Mouse (Mus musculus): ENCODE results near the gene Atrnl1. TPM values are rescaled to one million over a fixed set of nuclear protein-coding genes. Genes with fewer than 3 reads are reported as not detected.

Atrnl1 gene
- 10 to 100 TPM; 43.2 to 58.2 TPM for total RNA-seq (2023)

DNA sequence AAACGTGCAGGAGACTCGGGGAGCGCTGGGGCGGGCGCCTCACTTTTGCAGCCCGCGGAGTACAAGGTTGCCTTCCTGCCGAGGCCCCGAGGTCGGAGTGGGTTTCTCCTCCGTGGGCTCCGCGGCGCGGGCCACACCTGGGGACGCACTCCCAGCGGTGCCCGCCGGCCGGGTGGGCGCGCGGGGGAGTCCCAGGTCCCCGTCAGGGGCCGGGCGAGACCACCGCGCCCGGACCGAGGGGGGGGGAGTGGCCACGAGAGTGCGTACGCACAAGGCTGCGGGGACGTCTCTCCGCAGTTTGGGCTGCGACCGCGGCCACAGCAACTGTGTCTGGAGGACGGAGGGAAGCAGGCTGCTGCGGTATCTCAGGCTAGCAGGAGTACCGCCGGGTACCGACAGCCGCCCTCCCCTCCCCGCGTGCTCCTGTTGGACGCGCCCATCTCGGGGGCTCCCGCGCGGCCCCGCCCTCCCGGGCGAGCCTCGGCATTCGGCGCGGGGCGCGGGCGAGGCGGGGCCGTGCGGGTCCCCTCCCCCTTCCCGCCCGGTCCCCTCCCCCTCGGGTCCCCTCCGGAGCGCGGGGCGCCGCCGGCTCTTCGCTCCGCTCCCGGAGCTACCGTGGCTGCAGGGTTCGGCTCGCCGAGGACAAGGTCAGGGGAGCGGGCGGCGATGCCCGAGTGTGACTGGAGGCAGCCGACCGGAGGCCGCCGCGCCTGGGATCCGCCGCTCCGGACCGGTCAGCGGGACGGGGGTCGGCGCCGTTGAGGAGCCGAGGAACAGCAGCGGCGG is at the start of gene Atrnl1:
Gene Atrnl1, plus strand, starts transcription at position 559 of the 786 bp plus-strand sequence.

Other genes with a start within 250 kb of the Atrnl1 start
- 1 to 10 TPM; 1.9 to 2.6 TPM for gene Trub1, start 158.1 kb upstream of the Atrnl1 start, total RNA-seq (2023)